Mouse (Mus musculus) kidney, adult 9 months (tissue): ENCODE data around the gene Sema4d.

Experiments used
- DNase-seq: peaks from one replicate; pipeline ENCODE4 v3.0.0; 2022

Gene Sema4d

GRCm38 (mm10) chr13:51777048-51777737, 16.4 kb downstream of the Sema4d start:
- peak; percentile 95 for DNase-seq

- DNase-seq = peak; percentile 27
These were observed 17.3 kb downstream of the Sema4d start for GRCm38 (mm10) chr13:51776160-51776737.

GRCm38 (mm10) chr13:51771802-51772206, 21.7 kb downstream of the Sema4d start:
- DNase-seq = peak; percentile 89

- DNase-seq = peak; percentile 85
These were observed 22.7 kb downstream of the Sema4d start for GRCm38 (mm10) chr13:51770647-51771427.

- peak; percentile 97 for DNase-seq
These were observed 25.4 kb downstream of the Sema4d start for GRCm38 (mm10) chr13:51767991-51768761.

DNA sequence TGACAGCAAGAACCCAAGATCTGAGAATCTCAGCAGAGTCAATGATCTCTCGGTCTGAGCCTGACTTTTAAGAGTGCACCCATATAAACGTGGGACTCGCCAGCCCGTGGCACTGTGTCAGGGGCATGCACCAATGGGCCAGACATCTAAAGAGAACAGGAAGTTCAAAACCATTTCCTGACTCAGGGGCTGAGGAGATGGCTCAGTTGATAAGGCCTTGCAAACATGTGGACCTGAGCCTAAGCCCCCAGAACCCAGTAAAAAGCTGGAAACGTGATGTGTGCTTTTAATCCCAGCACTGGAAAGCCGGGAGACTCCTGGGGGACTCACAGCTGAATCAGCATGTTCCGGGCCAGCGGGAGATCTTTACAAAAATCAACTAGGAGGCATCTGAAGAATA, 26.0 kb downstream of the Sema4d start:
- peak; percentile 50 for DNase-seq

DNA sequence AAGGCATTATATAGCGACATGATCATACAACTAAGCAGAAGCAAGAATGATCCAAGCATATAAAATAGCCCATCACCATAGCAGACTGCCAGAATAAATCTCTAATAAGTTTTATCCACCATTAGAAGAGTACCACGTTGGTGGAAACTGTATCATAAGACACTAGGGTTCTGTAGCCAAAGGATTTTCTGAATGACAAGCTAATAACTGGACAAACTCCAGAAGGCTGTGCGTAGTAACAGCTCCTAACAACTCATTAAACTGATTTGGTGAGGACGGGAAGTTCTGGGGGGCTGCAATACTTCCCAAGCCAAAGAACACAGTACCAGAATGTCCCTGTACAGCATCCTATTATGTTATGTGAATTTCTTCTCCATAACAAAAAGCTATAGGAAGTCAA, 26.8 kb downstream of the Sema4d start:
- peak; percentile 59 for DNase-seq

DNA sequence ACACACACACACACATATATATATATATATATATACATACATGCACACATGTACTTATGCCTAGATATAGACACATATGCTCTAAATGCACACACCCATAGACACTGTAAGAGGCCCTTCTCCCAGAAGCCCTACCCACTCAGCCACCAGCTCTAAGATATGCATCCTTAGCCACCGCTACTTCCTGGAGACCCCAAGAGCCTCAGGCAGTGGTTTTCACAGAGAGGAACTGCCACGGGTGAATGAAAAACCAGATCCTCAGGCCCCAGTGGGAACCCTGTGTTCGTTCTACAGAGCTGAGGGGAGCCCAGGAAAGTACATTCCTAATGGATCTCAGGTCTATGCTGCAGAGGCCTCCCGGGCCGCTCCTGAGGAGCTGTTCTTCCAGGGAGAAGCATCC, 28.2 kb downstream of the Sema4d start:
- DNase-seq = no peak

DNA sequence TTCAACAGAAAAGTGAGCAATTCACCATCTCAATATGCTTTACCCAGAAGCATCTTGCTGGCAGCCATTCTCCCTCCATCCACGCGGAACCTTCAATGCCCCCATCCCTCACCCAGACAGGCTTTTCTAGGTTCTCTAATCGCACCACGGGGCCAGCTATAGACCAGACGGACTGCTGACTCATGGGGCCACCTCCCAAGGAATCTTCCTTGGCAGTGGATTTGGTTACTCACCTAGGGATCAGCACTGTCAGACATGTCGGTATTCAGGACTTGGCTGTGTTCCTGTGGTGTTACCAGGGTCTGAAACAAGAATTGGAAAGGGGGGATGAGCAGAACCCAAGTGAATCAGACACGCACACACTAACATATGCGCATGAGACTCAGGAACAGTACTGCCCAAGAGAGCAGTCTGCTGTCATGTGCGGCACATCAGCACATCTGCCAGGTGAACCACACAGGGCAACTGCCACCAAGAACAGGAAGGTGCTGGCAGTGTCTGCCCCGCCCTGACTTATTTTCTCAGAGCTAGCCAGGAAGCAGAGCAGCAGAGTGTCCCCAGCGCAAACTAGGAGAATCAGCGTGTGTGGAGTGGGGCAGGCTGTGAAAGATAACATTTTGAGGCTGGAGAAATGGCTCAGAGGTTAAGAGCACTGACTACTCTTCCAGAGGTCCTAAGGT, 30.4 kb downstream of the Sema4d start:
- DNase-seq = no peak

DNA sequence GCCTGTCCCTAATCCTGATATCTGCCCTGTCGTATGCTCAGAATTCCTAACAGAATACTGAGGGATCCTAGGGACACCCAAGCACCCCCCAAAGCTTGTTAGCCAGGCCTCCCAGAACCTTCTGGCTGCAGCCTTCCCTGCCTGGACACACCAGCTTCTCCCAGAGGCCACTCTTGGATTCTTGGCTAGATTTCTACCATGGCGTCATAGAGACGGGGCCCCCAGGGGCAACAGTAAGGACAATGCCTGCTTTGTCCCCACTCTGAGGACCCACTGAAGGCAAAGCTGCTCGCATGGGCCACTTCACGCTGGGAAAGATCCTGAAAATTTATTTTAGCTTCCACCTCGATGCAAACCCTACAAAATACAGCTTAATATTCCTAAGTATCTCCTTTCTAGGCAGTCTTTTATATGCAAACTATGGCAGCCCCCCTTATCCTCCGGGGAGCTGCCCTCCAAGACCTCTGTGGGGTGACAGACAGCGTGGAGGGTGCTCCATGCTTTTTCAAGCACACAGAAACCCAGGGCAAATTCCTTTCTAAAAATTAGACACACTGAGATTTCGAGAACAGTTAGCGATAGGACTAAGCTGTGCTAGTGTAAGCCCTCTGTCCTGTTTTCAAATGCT, 32.2 kb downstream of the Sema4d start:
- DNase-seq = no peak

GRCm38 (mm10) chr13:51759256-51759987, 34.1 kb downstream of the Sema4d start:
- no peak for DNase-seq

DNA sequence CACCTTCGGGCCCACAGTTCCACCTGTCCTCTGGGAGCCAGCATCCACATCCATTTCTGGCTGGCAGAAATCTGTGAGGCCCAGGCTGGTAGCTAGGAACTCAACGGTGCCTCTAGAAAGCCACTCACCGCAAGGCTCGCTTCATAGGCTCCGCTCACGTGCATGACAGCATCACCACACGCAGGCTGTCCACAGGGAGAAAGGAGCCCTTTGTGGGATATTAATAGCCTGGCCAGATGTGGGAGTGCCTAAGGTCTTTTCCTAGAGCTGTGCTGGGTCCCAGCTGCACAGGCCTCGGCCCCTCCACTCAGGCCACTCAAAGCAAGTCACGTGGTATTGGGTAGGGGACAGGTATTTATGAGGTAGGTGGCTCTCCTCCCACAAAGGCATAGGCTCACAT, 35.1 kb downstream of the Sema4d start:
- no peak for DNase-seq

DNA sequence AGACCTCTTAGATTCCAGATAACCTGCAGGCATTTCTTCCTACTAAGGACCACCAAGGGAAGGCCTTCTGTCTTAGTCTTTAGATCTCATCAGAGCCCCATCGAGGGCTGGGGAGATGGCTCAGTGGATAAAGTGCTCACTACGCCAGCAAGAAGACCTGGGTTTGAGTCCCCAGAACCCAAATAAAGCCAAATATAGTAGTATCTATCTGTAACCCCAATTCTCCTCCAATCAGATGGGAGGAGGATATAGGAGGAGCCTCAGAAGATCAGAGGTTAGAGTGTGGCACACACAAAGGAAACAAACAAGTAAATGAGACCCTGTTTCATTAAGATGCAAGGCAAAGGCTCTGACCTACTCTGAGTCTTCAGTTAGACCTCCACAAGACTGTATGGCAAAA, 36.4 kb downstream of the Sema4d start:
- no peak for DNase-seq

DNA sequence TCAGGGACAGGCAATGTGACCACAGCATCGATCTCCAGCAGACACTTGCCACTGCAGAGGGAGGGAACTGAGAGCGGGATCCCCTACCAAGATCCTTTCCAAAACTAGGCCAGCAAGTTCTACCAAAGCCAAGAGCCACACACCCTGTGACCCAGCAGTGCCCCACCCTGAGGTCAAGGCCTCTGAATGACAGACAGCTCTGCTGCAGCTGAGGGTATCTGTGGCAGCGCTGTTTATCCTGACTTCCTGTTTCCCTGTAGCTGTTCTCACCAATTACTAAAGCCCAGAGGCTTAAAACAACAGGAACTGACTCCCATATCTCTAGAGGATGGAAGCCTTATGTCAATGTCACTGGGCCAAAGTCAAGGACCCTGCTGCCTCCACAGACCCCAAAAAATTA, 37.0 kb downstream of the Sema4d start:
- no peak for DNase-seq

- DNase-seq = no peak
These were observed 37.5 kb downstream of the Sema4d start for GRCm38 (mm10) chr13:51756019-51756418.

DNA sequence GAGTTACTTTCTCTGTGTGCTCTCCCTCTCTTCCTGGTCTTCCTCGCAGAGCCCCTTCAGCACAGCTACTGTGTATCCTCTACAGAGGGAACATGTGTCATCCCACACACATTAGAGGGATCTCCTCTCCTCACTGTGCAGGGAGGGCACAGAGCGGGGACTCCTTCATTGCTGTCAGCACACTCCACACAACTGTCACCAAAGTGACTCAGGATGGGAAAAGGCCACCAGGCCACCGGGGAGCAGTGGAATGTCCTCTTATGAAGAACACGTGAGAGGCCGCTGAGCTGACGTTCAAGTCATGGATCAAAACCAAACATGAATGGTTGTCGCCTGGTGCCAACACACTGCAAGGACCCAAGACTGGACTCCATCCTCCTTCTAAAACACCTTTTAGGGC, 38.0 kb downstream of the Sema4d start:
- DNase-seq = no peak

DNA sequence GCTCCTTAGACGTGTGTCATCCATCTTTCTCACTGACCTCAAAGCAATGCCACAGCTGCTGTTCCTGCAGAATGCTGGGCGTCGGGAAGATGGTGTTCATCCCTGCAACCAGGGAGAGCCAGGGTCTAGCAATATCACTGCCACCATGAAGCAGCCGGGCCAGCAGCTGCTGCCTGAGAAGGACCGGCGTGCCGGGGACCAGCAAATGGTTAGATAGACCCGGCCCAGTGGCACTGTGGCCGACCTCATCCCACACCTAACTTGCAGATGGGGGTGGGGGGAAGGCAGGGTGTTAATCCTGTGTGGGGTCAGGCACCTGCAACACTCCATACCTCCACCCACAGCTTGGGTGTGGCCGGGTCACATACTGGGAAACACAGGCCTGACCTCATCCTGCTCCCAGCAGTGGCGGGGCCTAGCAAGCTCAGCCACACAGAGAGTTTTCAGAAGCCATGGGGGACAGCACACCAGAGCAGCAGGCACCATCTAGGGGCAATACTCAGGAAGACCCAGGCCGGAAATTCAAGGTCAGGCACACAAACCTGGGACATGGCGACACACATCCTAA, 38.9 kb downstream of the Sema4d start:
- DNase-seq = no peak

GRCm38 (mm10) chr13:51753802-51754444, 39.6 kb downstream of the Sema4d start:
- no peak for DNase-seq

DNA sequence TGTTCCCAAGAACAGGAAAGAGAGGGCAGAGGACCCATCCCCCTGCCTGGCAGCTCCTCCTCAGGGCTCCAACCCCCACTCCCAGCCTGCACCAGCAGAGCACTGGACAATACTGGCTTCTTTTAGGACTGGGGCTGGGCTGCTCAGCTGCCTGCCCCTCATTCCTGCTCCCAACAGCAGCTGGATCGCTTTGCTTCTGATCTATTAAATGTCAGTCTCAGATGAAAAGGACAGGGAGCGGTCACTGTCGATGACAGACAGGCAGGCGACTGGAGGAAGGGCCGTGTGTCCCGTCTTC, 40.4 kb downstream of the Sema4d start:
- DNase-seq = no peak

DNA sequence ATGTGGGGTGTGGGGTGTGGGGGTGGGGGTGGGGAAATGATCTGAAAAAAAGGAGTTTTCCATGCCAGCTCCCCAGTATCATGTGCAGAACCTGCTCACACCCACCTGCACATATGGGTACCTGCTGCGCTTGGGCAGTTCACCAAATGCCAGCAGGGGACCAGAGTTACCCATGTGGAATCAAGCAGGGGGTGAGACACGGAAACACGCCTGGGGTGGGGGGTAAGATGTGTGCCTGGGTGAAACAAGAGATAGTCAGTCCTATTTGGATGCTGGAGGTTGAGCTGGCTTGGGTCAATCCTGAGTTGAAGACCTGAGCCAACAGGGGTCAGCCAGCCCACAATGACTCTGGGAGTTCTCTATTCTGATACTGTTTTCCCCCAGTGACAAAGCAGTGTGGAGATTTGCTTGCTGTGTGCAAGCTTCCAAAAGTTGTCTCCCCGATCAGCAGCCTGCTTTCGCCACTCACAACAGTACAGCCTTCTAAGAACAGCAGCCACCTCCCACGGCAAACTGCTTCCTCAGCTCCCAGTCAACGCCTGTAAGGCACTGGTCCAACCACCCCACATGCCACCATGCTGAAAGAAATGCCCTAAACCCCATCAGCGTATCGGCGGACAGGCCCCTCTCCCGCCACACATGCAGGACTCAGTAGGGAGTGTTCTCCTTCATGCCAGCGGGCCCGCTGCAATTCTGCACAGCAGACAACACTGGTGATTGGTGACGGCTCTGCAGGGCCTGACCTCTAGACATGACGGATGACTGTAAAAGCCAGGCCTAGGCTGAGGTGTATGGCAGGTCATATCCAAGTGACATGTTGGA, 41.0 kb downstream of the Sema4d start:
- no peak for DNase-seq
